Mouse (Mus musculus) cerebellum, adult 2 months (tissue): Measurements from ENCODE around the gene Anks4b. TPM values are rescaled to one million over a fixed set of nuclear protein-coding genes. Genes with fewer than 3 reads are reported as not detected.
A peak's percentile ranks its signal among the peaks of the same experiment; 100 is the strongest.

ENCODE experiments used
- DNase-seq, 2 experiments: peaks; one replicate each; pipeline ENCODE4 v3.0.0; 2021
- H3K27ac ChIP-seq: fragments of 200-500 bp; 2 replicates; pipeline ENCODE4 v1.5.1; 2012; ENCODE audit warnings: low read length, control low read depth, inconsistent platforms; ENCODE audit not compliant: insufficient read depth
- H3K27me3 ChIP-seq: fragments of 200-500 bp; 2 replicates; pipeline ENCODE4 v1.6.1; 2012; ENCODE audit warnings: inconsistent platforms, mild to moderate bottlenecking, low read length, moderate library complexity; ENCODE audit not compliant: control insufficient read depth, insufficient read depth
- H3K4me1 ChIP-seq: fragments of 200-500 bp; 2 replicates; pipeline ENCODE4 v1.6.1; 2011; ENCODE audit warnings: low read length; ENCODE audit not compliant: control insufficient read depth, insufficient read depth
- H3K4me3 ChIP-seq: fragments of 200-500 bp; replicated peaks from 2 replicates; pipeline ENCODE3; 2011; ENCODE audit warnings: mild to moderate bottlenecking, low read depth, low read length, control low read depth; ENCODE audit not compliant: insufficient read depth
- CTCF ChIP-seq: fragments of 200-500 bp; IDR thresholded peaks from 2 replicates; pipeline ENCODE4 v1.5.1; 2011; ENCODE audit warnings: low read depth, mild to moderate bottlenecking, control low read depth, low read length, moderate library complexity, borderline replicate concordance; ENCODE audit not compliant: insufficient read depth
- POLR2A ChIP-seq: fragments of 200-500 bp; IDR thresholded peaks from 2 replicates; pipeline ENCODE4 v1.6.1; 2011; ENCODE audit warnings: low read length, control low read depth, borderline replicate concordance; ENCODE audit not compliant: insufficient read depth
- WGBS: fragments of 180-500 bp; shearing (Covaris S2); methylation state at CpG from one replicate; pipeline ENCODE4 v1.1.7; 2018; 5-methylcytosine and 5-hydroxymethylcytosine counted together
- polyA plus RNA-seq: library from polyadenylated mRNA; depleted of rRNA; stranded (reverse); fragments of >200 nt; gene quantifications from 2 replicates; pipeline ENCODE4 v1.2.3, GENCODE M21; 2012

The Anks4b gene
- polyA plus RNA-seq, 1 experiment, result not detected

GRCm38 (mm10) chr7:120178935-120179334 lies 5.3 kb downstream of the Anks4b start:
- Histone ChIP-seq H3K27ac (no peak overlapping the region), H3K4me3 (no peak overlapping the region), H3K4me1 (peaks cover 6% of the 10 kb centered on the region), H3K27me3 (no peaks in the 10 kb centered on the region)
- TF ChIP-seq CTCF, result no peak
- TF ChIP-seq POLR2A, result no peak
- 15% methylated on average over 2 of the region's 2 CpGs for WGBS
- DNase-seq, result no peak

GRCm38 (mm10) chr7:120180547-120180946 lies 6.9 kb downstream of the Anks4b start:
- DNase-seq, result no peak
- WGBS, result 61% methylated on average over 5 of the region's 5 CpGs
- Histone ChIP-seq H3K4me3 (no peak overlapping the region), H3K27me3 (no peaks in the 10 kb centered on the region), H3K4me1 (peaks cover 6% of the 10 kb centered on the region), H3K27ac (no peak overlapping the region)
- TF ChIP-seq POLR2A (no peak), CTCF (no peak)

- Histone ChIP-seq H3K4me3 (no peak overlapping the region), H3K27ac (no peak overlapping the region), H3K27me3 (no peaks in the 10 kb centered on the region), H3K4me1 (peaks cover 6% of the 10 kb centered on the region)
- TF ChIP-seq CTCF (no peak), POLR2A (no peak)
- 48% methylated on average over 4 of the region's 4 CpGs for WGBS
- DNase-seq, result peak in 1 of 2 experiments; percentile 40
Measured at GRCm38 (mm10) chr7:120181401-120182230, 8.0 kb downstream of the Anks4b start.

- no peak overlapping the region for H3K27ac ChIP-seq
- peaks cover 6% of the 10 kb centered on the region for H3K4me1 ChIP-seq
- H3K27me3 ChIP-seq, result no peaks in the 10 kb centered on the region
- no peak for DNase-seq
- H3K4me3 ChIP-seq, result no peak overlapping the region
- TF ChIP-seq CTCF, result no peak
- TF ChIP-seq POLR2A, result no peak
Measured at GRCm38 (mm10) chr7:120182891-120183290, 9.2 kb downstream of the Anks4b start.

- TF ChIP-seq POLR2A, result no peak
- TF ChIP-seq CTCF, result no peak
- H3K4me3 ChIP-seq, result no peak overlapping the region
- H3K27ac ChIP-seq, result no peak overlapping the region
- WGBS, result 69% methylated on average over 5 of the region's 5 CpGs
- H3K27me3 ChIP-seq, result no peaks in the 10 kb centered on the region
- no peak for DNase-seq
- H3K4me1 ChIP-seq, result peaks cover 4% of the 10 kb centered on the region
Measured at GRCm38 (mm10) chr7:120188946-120189345, 15.3 kb downstream of the Anks4b start.

DNA sequence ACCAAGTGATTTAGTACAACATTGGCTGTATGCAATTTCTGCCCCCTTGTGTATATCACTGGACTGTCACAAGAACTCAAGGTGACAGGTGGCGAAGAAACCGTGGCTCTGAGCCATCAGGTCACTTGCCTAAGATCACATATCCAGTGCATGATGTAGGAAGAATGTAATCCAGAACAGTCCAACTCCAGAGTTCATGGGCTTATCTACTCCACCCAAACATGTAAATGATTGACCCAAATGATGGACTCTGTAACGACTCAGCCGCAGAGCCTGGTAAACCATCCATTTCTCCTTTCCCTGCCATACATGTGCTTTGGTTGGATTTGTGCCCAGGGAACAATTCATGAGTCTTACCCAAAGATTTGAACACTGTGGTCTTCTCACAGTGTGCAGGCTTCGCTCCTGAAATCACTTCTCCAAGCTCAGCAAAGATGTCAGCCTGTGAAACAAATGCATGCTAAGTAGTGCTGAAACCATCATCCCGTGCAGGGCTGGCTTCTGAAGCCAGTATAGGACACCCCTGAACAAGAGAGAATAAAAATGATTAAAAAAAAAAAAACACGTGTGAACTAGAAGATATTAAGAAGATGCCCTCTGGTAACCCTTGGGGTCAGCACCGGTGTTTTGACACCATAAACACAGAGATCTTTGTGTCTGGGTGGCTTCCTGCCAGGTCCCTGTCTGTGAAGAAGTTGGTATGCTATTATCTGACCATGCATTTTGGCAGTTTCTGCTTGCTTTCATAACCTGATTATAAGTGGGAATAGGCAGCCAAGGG lies 15.9 kb downstream of the Anks4b start:
- H3K4me1 ChIP-seq, result peaks cover 4% of the 10 kb centered on the region
- WGBS, result 33% methylated on average over 8 of the region's 8 CpGs
- no peak overlapping the region for H3K4me3 ChIP-seq
- TF ChIP-seq CTCF (no peak), POLR2A (no peak)
- no peaks in the 10 kb centered on the region for H3K27me3 ChIP-seq
- no peak overlapping the region for H3K27ac ChIP-seq
- no peak for DNase-seq

GRCm38 (mm10) chr7:120190150-120190665 lies 16.6 kb downstream of the Anks4b start:
- peaks cover 4% of the 10 kb centered on the region for H3K4me1 ChIP-seq
- no peak overlapping the region for H3K4me3 ChIP-seq
- 34% methylated on average over 8 of the region's 8 CpGs for WGBS
- H3K27me3 ChIP-seq, result no peaks in the 10 kb centered on the region; the same call in 1 of the 2 replicates
- no peak overlapping the region for H3K27ac ChIP-seq
- TF ChIP-seq POLR2A (no peak), CTCF (no peak)
- peak; percentile 54 to 62 for DNase-seq

DNA sequence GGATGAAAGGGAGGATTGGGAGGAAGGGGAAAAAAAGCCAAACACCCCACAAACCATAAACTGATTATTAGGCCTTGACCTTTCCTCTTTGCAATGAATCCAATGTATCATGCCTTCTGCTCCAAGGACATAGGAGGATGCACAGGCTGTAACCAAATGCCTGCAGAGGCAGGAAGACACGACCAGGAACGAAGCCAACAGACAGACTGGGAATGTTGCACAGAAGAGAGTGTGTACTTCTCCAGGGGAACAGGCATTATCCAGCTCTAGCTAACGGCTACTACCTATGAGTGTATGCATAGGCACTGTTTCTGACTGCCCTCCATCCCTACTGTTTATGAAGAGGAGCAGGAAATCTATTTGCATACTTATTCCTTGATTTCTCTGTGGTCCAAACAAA lies 18.5 kb downstream of the Anks4b start:
- DNase-seq, result peak in 1 of 2 experiments; percentile 65
- H3K4me1 ChIP-seq, result peaks cover 4% of the 10 kb centered on the region
- no peak overlapping the region for H3K27ac ChIP-seq
- no peaks in the 10 kb centered on the region; the same call in 1 of the 2 replicates for H3K27me3 ChIP-seq
- 26% methylated on average over 3 of the region's 3 CpGs for WGBS
- TF ChIP-seq CTCF (no peak), POLR2A (no peak)
- no peak overlapping the region for H3K4me3 ChIP-seq
